Mouse (Mus musculus) erythroblast, embryonic 14.5 days (primary cell): ENCODE data around the gene Dnaic2.

ENCODE experiments used
- GATA1 ChIP-seq: IDR thresholded peaks from 2 replicates; pipeline ENCODE4 v1.6.1; 2012; ENCODE audit warnings: low read length, inconsistent platforms, mixed read lengths
- TAL1 ChIP-seq: IDR thresholded peaks from 3 replicates; pipeline ENCODE4 v1.6.1; 2012; ENCODE audit warnings: low read length, inconsistent platforms, mixed read lengths

DNA sequence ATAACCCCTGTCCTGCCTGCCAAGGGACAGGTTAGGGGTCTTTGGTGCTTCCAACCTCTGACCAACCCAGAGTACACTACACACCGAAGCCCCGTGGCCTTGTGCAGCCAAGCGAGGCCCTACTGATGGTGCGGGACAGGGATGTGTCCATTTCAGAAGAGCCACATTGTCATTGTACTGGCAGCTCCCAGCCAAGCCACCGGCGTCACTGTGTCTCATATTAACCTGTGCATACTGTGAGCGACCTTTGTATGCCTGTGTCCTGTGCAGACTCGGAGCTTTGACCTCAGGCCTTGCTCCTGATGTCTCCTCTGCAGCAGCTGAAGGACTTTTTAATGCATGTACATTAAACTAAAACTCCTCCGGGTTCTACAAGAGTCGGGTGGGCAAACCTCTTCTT is 6.7 kb upstream of the Dnaic2 start:
- TF ChIP-seq GATA1 (no peak), TAL1 (no peak)
